19 mouse cellular contexts compared by ENCODE assay signal in genomic region chr9:86716540-86716939, GRCm38 (mm10). TPM values are rescaled to one million over a fixed set of nuclear protein-coding genes. Genes with fewer than 3 reads are reported as not detected.
"Had no signal": no experiment of that assay in that cellular context is flagged by ENCODE, and none has a peak within 500 bp of the region (broad histone marks: within the 10 kb centered on the region; RNA-seq: fewer than 3 reads in every experiment).

No protein-coding gene starts in this region.

- H3K9ac ChIP-seq: lung, embryonic 14.5 days; midbrain, embryonic 12.5 days; neural tube, embryonic 12.5 days; stomach, embryonic 15.5 days had no signal

- H3K27me3 ChIP-seq: midbrain, embryonic 12.5 days; neural tube, embryonic 12.5 days; stomach, embryonic 15.5 days had no signal

- H3K4me1 ChIP-seq: midbrain, embryonic 12.5 days; neural tube, embryonic 12.5 days; stomach, embryonic 15.5 days had no signal

- ATAC-seq: midbrain, embryonic 16.5 days had no signal

- H3K36me3 ChIP-seq: midbrain, embryonic 10.5 days; midbrain, embryonic 12.5 days; neural tube, embryonic 12.5 days; stomach, embryonic 15.5 days had no signal

- DNase-seq: lung, adult 18-20 months; lung, embryonic 14.5 days; lung, postnatal 10 days; lung, postnatal 4 days; midbrain, embryonic 14.5 days; right cerebral cortex, postnatal 14 days; thymus, adult 2 months; thymus, postnatal 25 days; thymus, postnatal 4 days had no signal

- H3K9me3 ChIP-seq: midbrain, embryonic 10.5 days; midbrain, embryonic 12.5 days; neural tube, embryonic 12.5 days; stomach, embryonic 15.5 days had no signal

- H3K4me2 ChIP-seq: lung, embryonic 14.5 days; midbrain, embryonic 12.5 days; neural tube, embryonic 12.5 days; stomach, embryonic 15.5 days had no signal

- H3K27ac ChIP-seq: midbrain, embryonic 10.5 days; midbrain, embryonic 12.5 days; neural tube, embryonic 12.5 days; stomach, embryonic 15.5 days; stomach, postnatal 0 days had no signal

- H3K4me3 ChIP-seq: midbrain, embryonic 10.5 days; midbrain, embryonic 12.5 days; neural tube, embryonic 12.5 days; stomach, embryonic 15.5 days had no signal

RNA-seq across cellular contexts. Expression of gene Me1, which starts 20.8 kb away (rescaled TPM):
- total RNA-seq: megakaryocyte, adult 5-6 weeks; neutrophil, adult 5-6 weeks had no signal

RNA-seq across cellular contexts. Expression of gene Prss35, which starts 26.9 kb away (rescaled TPM):
- total RNA-seq: megakaryocyte, adult 5-6 weeks; megakaryocyte-erythroid progenitor cell, adult 5-6 weeks; monocyte, adult 5-6 weeks; neutrophil, adult 5-6 weeks had no signal
